Mouse (Mus musculus): Measurements from ENCODE around the gene Gm6899. TPM values are rescaled to one million over a fixed set of nuclear protein-coding genes. Genes with fewer than 3 reads are reported as not detected.

Gene Gm6899
- polyA plus RNA-seq, 1 experiment from 2014 or later = not detected

Other genes starting within 250 kb of the Gm6899 start
- gene Fancl, start 207.1 kb upstream of the Gm6899 start, polyA plus RNA-seq (2015; fragmentation: Nextera tagmentation; extraction: Ambion mirVana) = 20.6 and 24.4 TPM in 2 replicates
- gene Vrk2, start 758 bp downstream of the Gm6899 start, polyA plus RNA-seq (2015; fragmentation: Nextera tagmentation; extraction: Ambion mirVana) = 14.7 and 15.5 TPM in 2 replicates

Measured in heart, embryonic 15.5 days (tissue).